Mouse (Mus musculus) cerebellum, adult 9-10 months (tissue): ENCODE measurements around the gene Hdc.

Experiments used
- DNase-seq: peaks from one replicate; pipeline ENCODE4 v3.0.0; 2022

Hdc gene

GRCm38 (mm10) chr2:126551244-126551890 lies 67.7 kb downstream of the Hdc start:
- no peak for DNase-seq

GRCm38 (mm10) chr2:126549681-126550080 lies 69.4 kb downstream of the Hdc start:
- DNase-seq = no peak

DNA sequence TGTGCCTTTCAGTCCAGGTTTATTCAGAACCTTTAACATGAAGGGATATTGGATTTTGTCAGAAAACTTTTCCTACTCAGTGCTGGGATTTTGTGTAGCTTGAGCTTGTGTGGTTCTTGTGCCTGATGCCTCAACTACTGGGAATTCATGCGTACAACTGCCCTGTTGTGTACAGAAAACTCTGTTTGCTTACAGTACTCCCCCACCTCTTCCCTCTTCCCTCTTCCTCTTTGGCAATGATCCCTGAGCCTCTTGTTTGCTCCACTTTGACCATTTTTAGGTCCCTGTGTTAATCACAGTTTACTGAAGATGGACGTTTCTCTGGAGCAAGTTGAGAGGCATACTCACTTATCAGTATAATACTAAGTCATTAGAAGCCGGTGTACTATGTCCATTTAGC lies 72.7 kb downstream of the Hdc start:
- DNase-seq = no peak

GRCm38 (mm10) chr2:126545297-126545696 lies 73.8 kb downstream of the Hdc start:
- DNase-seq = no peak
